Mouse (Mus musculus) G1E (cell line): Measurements from ENCODE around the gene Olfr1024.

ENCODE experiments used
- CTCF ChIP-seq: IDR thresholded peaks from 2 replicates; pipeline ENCODE4 v1.5.1; 2012; ENCODE audit warnings: low read depth, low read length, inconsistent platforms, mixed read lengths
- TAL1 ChIP-seq: conservative IDR thresholded peaks from 2 replicates; pipeline ENCODE4 v1.6.1; 2012; ENCODE audit warnings: low read depth, low read length, inconsistent platforms, mixed read lengths

DNA sequence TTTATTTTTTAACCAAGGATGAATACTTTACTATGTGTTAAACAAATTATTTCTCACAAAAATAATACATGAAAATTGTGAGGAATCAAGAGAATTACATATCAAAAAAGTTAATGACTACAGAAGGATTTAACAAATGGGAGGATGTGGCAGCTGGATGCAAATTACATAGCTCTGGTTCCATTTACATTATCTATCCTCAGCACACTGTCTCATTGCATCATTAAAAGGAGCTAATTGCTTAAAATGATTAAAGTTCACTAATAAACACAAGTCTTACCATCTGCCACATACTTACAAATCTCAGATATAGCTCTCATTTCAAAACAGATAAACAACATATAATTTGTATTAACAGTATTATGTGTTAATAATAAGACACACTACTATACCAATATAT is 8.3 kb upstream of the Olfr1024 start:
- no peak for TF ChIP-seq TAL1
- TF ChIP-seq CTCF: no peak
